Mouse (Mus musculus): ENCODE results near the gene Krt79. TPM values are rescaled to one million over a fixed set of nuclear protein-coding genes. Genes with fewer than 3 reads are reported as not detected.

Krt79 gene
- total and polyA plus RNA-seq, 3 experiments: not detected

- no peaks in the 10 kb centered on the region for H3K36me3 ChIP-seq (replicated peaks in 1 of 2; ENCODE audit: control insufficient read depth in 1 of 2, insufficient read depth in 1 of 2, low read length in 1 of 2)
- no peak for DNase-seq (ENCODE audit: extremely low read depth)
- no peak overlapping the region for H3K27ac ChIP-seq (ENCODE audit: insufficient read depth, low read depth)
- H3K4me3 ChIP-seq (replicated peaks in 1 of 3; ENCODE audit: low read depth in 2 of 3, low read length in 2 of 3, poor library complexity in 1 of 3): no peak overlapping the region
- dilution Hi-C loops (cut with MboI; ENCODE audit: extremely low pct_ligation_motif_present, extremely low pct_unique_long_range_greater_than_20kb, low sequenced_read_pairs): no loop called here
- H3K9me3 ChIP-seq (replicated peaks; ENCODE audit: low read length): no peaks in the 10 kb centered on the region
- TF ChIP-seq MAZ (IDR thresholded peaks at IDR 0.05; ENCODE audit: low read depth, low read length) (no peak), HCFC1 (IDR thresholded peaks at IDR 0.05; ENCODE audit: low read depth, low read length) (no peak), NRF1 (IDR thresholded peaks at IDR 0.05; ENCODE audit: low read depth, low read length) (no peak), MEF2A (IDR thresholded peaks at IDR 0.05; ENCODE audit: borderline replicate concordance, low read depth, low read length) (no peak), PAX5 (IDR thresholded peaks at IDR 0.05; ENCODE audit: low read length) (no peak), MAX (IDR thresholded peaks at IDR 0.05; ENCODE audit: low read length) (no peak), BHLHE40 (IDR thresholded peaks at IDR 0.05; ENCODE audit: low read depth, low read length) (no peak), JUND (conservative IDR thresholded peaks at IDR 0.05; ENCODE audit: low read depth, low read length) (no peak), TCF12 (IDR thresholded peaks at IDR 0.05; ENCODE audit: low read depth, low read length) (no peak)
- no peaks in the 10 kb centered on the region for H3K79me2 ChIP-seq (replicated peaks; ENCODE audit: control insufficient read depth, extremely low read depth, insufficient read depth, poor library complexity, severe bottlenecking)
- H3K9ac ChIP-seq (ENCODE audit: insufficient read depth, low read depth): no peak overlapping the region
- H3K4me2 ChIP-seq (ENCODE audit: insufficient read depth, low read depth, poor library complexity, severe bottlenecking): no peak overlapping the region
- in situ Hi-C loops (cut with MboI; ENCODE audit: low pct_ligation_motif_present, low pct_unique_long_range_greater_than_20kb, low sequenced_read_pairs): no loop called here
- peaks cover 97% of the 10 kb centered on the region for H3K27me3 ChIP-seq (replicated peaks)
- H3K4me1 ChIP-seq (ENCODE audit: control insufficient read depth in 1 of 2, insufficient read depth in 2 of 2): peaks cover 2 to 3% of the 10 kb centered on the region in 2 experiments; a peak in 1 of 4 replicates
Observed at GRCm38 (mm10) chr15:101929666-101930065, 10.5 kb downstream of the Krt79 start.

DNA sequence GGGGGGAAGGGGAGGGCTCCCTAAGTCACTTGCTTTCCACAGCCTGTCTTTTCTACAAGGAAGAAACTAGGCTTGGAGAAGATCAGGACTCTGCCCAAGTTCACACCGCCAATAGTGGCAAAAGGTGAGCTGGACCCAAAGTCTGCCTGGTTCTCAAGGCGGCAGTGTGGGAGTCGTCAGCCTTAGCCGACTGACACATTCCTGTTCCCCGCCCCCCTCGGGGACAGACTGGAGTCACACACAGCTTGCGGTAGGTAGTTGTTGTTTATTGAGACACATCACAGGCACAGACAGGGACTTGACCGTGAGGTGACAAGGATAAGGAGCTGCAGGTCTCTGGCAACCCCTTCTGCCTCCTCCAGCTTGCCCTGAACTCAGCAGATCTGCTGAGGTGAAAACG, 11.0 kb downstream of the Krt79 start:
- no peak overlapping the region for H3K9ac ChIP-seq (ENCODE audit: insufficient read depth, low read depth)
- dilution Hi-C loops (cut with MboI; ENCODE audit: extremely low pct_ligation_motif_present, extremely low pct_unique_long_range_greater_than_20kb, low sequenced_read_pairs): no loop called here
- no peaks in the 10 kb centered on the region for H3K9me3 ChIP-seq (replicated peaks; ENCODE audit: low read length)
- no peak for DNase-seq (ENCODE audit: extremely low read depth)
- H3K79me2 ChIP-seq (replicated peaks; ENCODE audit: control insufficient read depth, extremely low read depth, insufficient read depth, poor library complexity, severe bottlenecking): no peaks in the 10 kb centered on the region
- H3K4me3 ChIP-seq (replicated peaks in 1 of 3; ENCODE audit: low read depth in 2 of 3, low read length in 2 of 3, poor library complexity in 1 of 3): no peak overlapping the region
- TF ChIP-seq MEF2A (IDR thresholded peaks at IDR 0.05; ENCODE audit: borderline replicate concordance, low read depth, low read length) (no peak), ETS1 (conservative IDR thresholded peaks at IDR 0.05; ENCODE audit: low read depth, low read length) (no peak), ZNF384 (IDR thresholded peaks at IDR 0.05; ENCODE audit: low read depth, low read length) (no peak), RCOR1 (conservative IDR thresholded peaks at IDR 0.05; ENCODE audit: low read depth, low read length) (no peak), USF2 (conservative IDR thresholded peaks at IDR 0.05; ENCODE audit: low read depth, low read length) (no peak), TBP (conservative IDR thresholded peaks at IDR 0.05; ENCODE audit: low read depth, low read length) (no peak), HCFC1 (IDR thresholded peaks at IDR 0.05; ENCODE audit: low read depth, low read length) (no peak), BHLHE40 (IDR thresholded peaks at IDR 0.05; ENCODE audit: low read depth, low read length) (no peak), RAD21 (IDR thresholded peaks at IDR 0.05; ENCODE audit: low read depth, low read length) (no peak), JUN (IDR thresholded peaks at IDR 0.05; ENCODE audit: insufficient read depth, low read depth, low read length) (no peak), JUND (conservative IDR thresholded peaks at IDR 0.05; ENCODE audit: low read depth, low read length) (no peak), ZKSCAN1 (IDR thresholded peaks at IDR 0.05; ENCODE audit: borderline replicate concordance, low read depth, low read length) (no peak), CHD2 (IDR thresholded peaks at IDR 0.05; ENCODE audit: low read length) (no peak), MAFK (IDR thresholded peaks at IDR 0.05; ENCODE audit: insufficient replicate concordance, low read length) (no peak)
- H3K27me3 ChIP-seq (replicated peaks): peaks cover 98% of the 10 kb centered on the region
- in situ Hi-C loops (cut with MboI; ENCODE audit: low pct_ligation_motif_present, low pct_unique_long_range_greater_than_20kb, low sequenced_read_pairs): no loop called here
- H3K36me3 ChIP-seq (replicated peaks in 1 of 2; ENCODE audit: control insufficient read depth in 1 of 2, insufficient read depth in 1 of 2, low read length in 1 of 2): no peaks in the 10 kb centered on the region
- H3K4me1 ChIP-seq (ENCODE audit: control insufficient read depth in 1 of 2, insufficient read depth in 2 of 2): peaks cover 2 to 3% of the 10 kb centered on the region in 2 experiments; a peak in 1 of 4 replicates
- H3K27ac ChIP-seq (ENCODE audit: insufficient read depth, low read depth): no peak overlapping the region
- H3K4me2 ChIP-seq (ENCODE audit: insufficient read depth, low read depth, poor library complexity, severe bottlenecking): no peak overlapping the region
